Mouse (Mus musculus) heart, adult 2 months (tissue): ENCODE measurements around the gene Fig4. TPM values are rescaled to one million over a fixed set of nuclear protein-coding genes. Genes with fewer than 3 reads are reported as not detected.

Experiments used
- DNase-seq, 2 experiments: peaks; one replicate each; pipeline ENCODE4 v3.0.0; 2021
- H3K27ac ChIP-seq: fragments of 200-600 bp; 2 replicates; pipeline ENCODE4 v1.8.1; 2022
- H3K27me3 ChIP-seq: fragments of 200-500 bp; 2 replicates; pipeline ENCODE4 v1.6.1; 2012; ENCODE audit warnings: mild to moderate bottlenecking, low read length, inconsistent platforms, mixed read lengths; ENCODE audit not compliant: control insufficient read depth, insufficient read depth
- H3K36me3 ChIP-seq: fragments of 200-500 bp; 2 replicates; pipeline ENCODE4 v1.6.1; 2012; ENCODE audit warnings: low read length, inconsistent platforms; ENCODE audit not compliant: control insufficient read depth, insufficient read depth
- H3K4me1 ChIP-seq: fragments of 200-500 bp; 2 replicates; pipeline ENCODE4 v1.6.1; 2011; ENCODE audit warnings: low read length; ENCODE audit not compliant: control insufficient read depth, insufficient read depth
- H3K4me3 ChIP-seq: fragments of 200-600 bp; 2 replicates; pipeline ENCODE4 v1.8.1; 2022
- H3K79me2 ChIP-seq: fragments of 200-500 bp; replicated peaks from 2 replicates; pipeline ENCODE4 v1.6.1; 2012; ENCODE audit warnings: mild to moderate bottlenecking, inconsistent platforms, low read length, moderate library complexity, mixed read lengths; ENCODE audit not compliant: control insufficient read depth, insufficient read depth
- H3K9ac ChIP-seq: fragments of 200-500 bp; 2 replicates; pipeline ENCODE4 v1.6.1; 2012; ENCODE audit warnings: low read depth, mild to moderate bottlenecking, control low read depth, inconsistent platforms, low read length, mixed read lengths
- CTCF ChIP-seq: fragments of 200-600 bp; IDR thresholded peaks from 2 replicates; pipeline ENCODE4 v1.8.1; 2022; ENCODE audit warnings: antibody characterized with exemption, mild to moderate bottlenecking, moderate library complexity
- EP300 ChIP-seq: fragments of 200-500 bp; IDR thresholded peaks from 2 replicates; pipeline ENCODE4 v1.6.1; 2011; ENCODE audit warnings: low read depth, low read length, control low read depth; ENCODE audit not compliant: insufficient read depth
- POLR2A ChIP-seq: fragments of 200-500 bp; IDR thresholded peaks from 2 replicates; pipeline ENCODE4 v1.6.1; 2011; ENCODE audit warnings: mild to moderate bottlenecking, low read depth, low read length, control low read depth; ENCODE audit not compliant: insufficient read depth
- WGBS: fragments of 180-500 bp; shearing (Covaris S2); methylation state at CpG from one replicate; pipeline ENCODE4 v1.1.7; 2018; 5-methylcytosine and 5-hydroxymethylcytosine counted together
- intact Hi-C: fragments of 180-260 bp; cut with DNase I; formaldehyde crosslinking; loops from one replicate; pipeline ENCODE4 v1.15.1; 2025
- long read RNA-seq: library from polyadenylated mRNA; stranded (forward); transcript quantifications from one replicate; pipeline ENCODE4 v2.0.0, GENCODE M21; 2021
- polyA plus RNA-seq: library from polyadenylated mRNA; depleted of rRNA; stranded (reverse); fragments of >200 nt; gene quantifications from 2 replicates; pipeline ENCODE4 v1.2.3, GENCODE M21; 2012; rRNA removed
- total RNA-seq, 2 experiments: library from RNA; stranded (reverse); gene quantifications; 2 replicates each; pipeline ENCODE4 v1.2.3; 2021

Gene Fig4
- total RNA-seq = 10 to 100 TPM; 22.1 to 25.6 TPM
- polyA plus RNA-seq = 17.8 and 25.7 TPM in 2 replicates
- long read RNA-seq, transcript Fig4-201 (23 exons, 3,282 nt) = major isoform, 36 of 48 reads
- long read RNA-seq, partial matches to known transcripts = 2 of 48 reads
- long read RNA-seq, other reads (novel, unspliced or antisense) = 10 of 48 reads

DNA sequence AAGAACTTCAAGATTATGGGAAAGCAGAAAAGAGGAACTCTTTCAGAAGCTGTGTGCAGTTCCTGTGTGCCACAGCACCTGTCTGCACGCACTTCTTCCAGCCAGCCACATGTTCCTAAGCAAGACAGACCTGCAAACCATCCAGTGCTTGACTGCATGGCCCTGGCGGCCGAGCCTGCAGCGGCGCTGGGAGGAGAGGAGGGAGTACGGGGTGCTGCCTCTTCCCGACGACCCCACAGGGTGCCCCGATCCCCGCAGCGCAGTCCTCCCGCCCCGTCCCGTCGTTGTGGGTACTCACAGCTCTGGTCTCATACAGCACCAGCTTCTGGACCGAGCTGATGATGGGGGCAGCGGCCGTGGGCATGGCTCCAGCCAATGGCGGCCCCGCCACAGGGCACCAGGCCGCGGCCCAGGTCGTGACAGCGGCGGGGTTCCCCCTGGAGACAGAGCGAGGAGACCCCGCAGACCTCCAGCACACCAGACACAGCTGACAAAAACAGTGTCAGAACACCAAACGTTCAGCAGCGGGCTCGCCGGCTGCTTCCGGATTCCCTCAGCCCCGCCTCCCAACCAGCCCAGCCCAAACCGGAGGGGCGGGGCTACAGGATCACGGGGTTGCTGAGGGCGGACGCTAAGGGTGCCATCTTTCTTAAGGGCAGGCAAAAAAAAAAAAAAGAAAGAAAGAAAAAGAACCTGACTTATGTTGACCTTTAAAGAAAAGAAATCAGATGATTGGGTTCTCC, at the start of gene Fig4:
Gene Fig4 (minus strand): TSS at position 572 of the 743 bp plus-strand sequence.
- Histone ChIP-seq H3K79me2 (no peaks in the 10 kb centered on the region), H3K9ac (peak within 1 kb of the TSS; percentile 93), H3K4me1 (no peaks in the 10 kb centered on the region; the same call in 1 of the 2 replicates), H3K27ac (peak within 1 kb of the TSS; percentile 75), H3K36me3 (no peaks in the 10 kb centered on the region; the same call in 1 of the 2 replicates), H3K27me3 (no peaks in the 10 kb centered on the region), H3K4me3 (peak within 1 kb of the TSS; percentile 94)
- intact Hi-C loops = loop anchor here (5.0 kb wide), 1 partner anchor 214 kb away; the partner anchor contains the start of gene Cd164
- DNase-seq = peak; percentile 89
- no peak for TF ChIP-seq EP300
- TF ChIP-seq CTCF = peak; percentile 26; the same call in 1 of the 2 replicates
- peak; percentile 81 for TF ChIP-seq POLR2A
- WGBS = under 1% methylated on average over 38 of the region's 38 CpGs

- no peak overlapping the region for H3K27ac ChIP-seq
- H3K36me3 ChIP-seq = no peaks in the 10 kb centered on the region
- H3K27me3 ChIP-seq = no peaks in the 10 kb centered on the region
- intact Hi-C loops = no loop called here
- H3K4me1 ChIP-seq = no peaks in the 10 kb centered on the region
- H3K9ac ChIP-seq = no peak overlapping the region
- no peak overlapping the region for H3K4me3 ChIP-seq
- no peak for DNase-seq
- no peaks in the 10 kb centered on the region for H3K79me2 ChIP-seq
- TF ChIP-seq EP300 = no peak
- TF ChIP-seq CTCF = no peak
- no peak for TF ChIP-seq POLR2A
- 79% methylated on average over 7 of the region's 7 CpGs for WGBS
Measured at GRCm38 (mm10) chr10:41341346-41341745, 38.3 kb upstream of the Fig4 start.

GRCm38 (mm10) chr10:41332533-41333043, 29.5 kb upstream of the Fig4 start:
- H3K27ac ChIP-seq = no peak overlapping the region
- intact Hi-C loops = no loop called here
- H3K4me3 ChIP-seq = no peak overlapping the region
- H3K4me1 ChIP-seq = no peaks in the 10 kb centered on the region
- TF ChIP-seq POLR2A (no peak), EP300 (no peak), CTCF (no peak)
- H3K9ac ChIP-seq = no peak overlapping the region
- no peaks in the 10 kb centered on the region for H3K79me2 ChIP-seq
- DNase-seq = no peak
- no peaks in the 10 kb centered on the region for H3K27me3 ChIP-seq
- H3K36me3 ChIP-seq = no peaks in the 10 kb centered on the region
- 57% methylated on average over 2 of the region's 2 CpGs for WGBS

DNA sequence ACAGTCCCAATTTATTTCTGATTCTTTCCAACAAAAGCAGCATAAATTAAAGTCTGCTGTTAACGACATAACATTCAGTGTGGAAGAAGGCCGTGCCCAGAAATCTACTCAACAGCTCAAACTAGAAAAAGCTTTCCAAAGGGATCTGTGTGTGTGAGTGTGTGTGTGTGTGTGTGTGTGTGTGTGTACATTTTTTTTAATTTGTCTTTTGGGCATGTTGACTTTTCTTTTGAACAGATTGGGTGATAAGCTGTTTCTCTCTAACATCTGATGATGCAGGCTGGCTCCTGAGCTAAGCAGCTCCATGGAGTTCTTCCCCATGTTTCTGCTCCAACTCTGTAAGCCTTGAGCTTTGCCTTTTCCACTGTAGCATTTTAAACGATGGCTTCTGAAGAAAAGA, 12.8 kb upstream of the Fig4 start:
- Histone ChIP-seq H3K9ac (no peak overlapping the region), H3K27ac (no peak overlapping the region), H3K36me3 (no peaks in the 10 kb centered on the region), H3K4me1 (no peaks in the 10 kb centered on the region), H3K79me2 (no peaks in the 10 kb centered on the region), H3K27me3 (no peaks in the 10 kb centered on the region), H3K4me3 (no peak overlapping the region)
- WGBS = 81% methylated on average over 3 of the region's 3 CpGs
- TF ChIP-seq CTCF (no peak), POLR2A (no peak), EP300 (no peak)
- intact Hi-C loops = no loop called here
- no peak for DNase-seq

DNA sequence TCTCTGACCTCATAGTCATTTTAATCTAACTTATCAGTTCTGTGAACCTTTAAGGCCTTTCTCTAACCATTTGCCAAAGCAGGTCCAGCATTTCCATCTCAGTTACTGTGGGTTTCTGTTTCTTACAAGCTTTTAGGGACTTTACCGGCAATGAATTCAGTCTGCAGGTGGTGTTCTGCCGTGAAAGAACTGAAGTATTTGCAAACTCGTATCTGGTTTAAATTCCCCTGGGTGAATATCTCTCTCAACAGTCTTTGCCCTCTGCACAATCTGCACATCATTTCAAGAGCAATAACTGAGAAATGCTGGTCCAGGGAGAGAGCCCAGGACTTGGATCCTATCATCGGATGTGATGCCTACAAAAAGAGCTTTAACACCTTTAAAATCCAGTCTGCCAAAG, 5.1 kb upstream of the Fig4 start:
- WGBS = 88% methylated on average over 4 of the region's 4 CpGs
- Histone ChIP-seq H3K79me2 (no peaks in the 10 kb centered on the region), H3K9ac (no peak overlapping the region), H3K4me3 (no peak overlapping the region), H3K27me3 (no peaks in the 10 kb centered on the region), H3K27ac (no peak overlapping the region), H3K4me1 (no peaks in the 10 kb centered on the region), H3K36me3 (no peaks in the 10 kb centered on the region)
- no peak for DNase-seq
- TF ChIP-seq POLR2A (no peak), EP300 (no peak), CTCF (no peak)
- intact Hi-C loops = no loop called here
